Mouse (Mus musculus) liver, embryonic 14.5 days (tissue): ENCODE data around the gene Ksr2. TPM values are rescaled to one million over a fixed set of nuclear protein-coding genes. Genes with fewer than 3 reads are reported as not detected.

Experiments used
- ATAC-seq: fragments of 200-750 bp; cut with Nextera tagmentation; 2 replicates; pipeline ENCODE4 v1.8.0; 2017; ENCODE audit warnings: moderate number of reproducible peaks, mild to moderate bottlenecking, moderate library complexity; ENCODE audit not compliant: insufficient read depth
- DNase-seq, 3 experiments: peaks; one replicate each; pipeline ENCODE4 v3.0.0-alpha.2; 2012 to 2013; ENCODE audit warnings: low read depth in 3 of 3, low spot score in 3 of 3
- H3K27ac ChIP-seq: fragments of 300-500 bp; sonication (generic); 2 replicates; pipeline ENCODE4 v1.5.1; 2014; ENCODE audit warnings: moderate library complexity, mild to moderate bottlenecking, control low read depth, inconsistent platforms
- H3K27me3 ChIP-seq: fragments of 300-500 bp; sonication (generic); 2 replicates; pipeline ENCODE4 v1.6.1; 2014; ENCODE audit warnings: mild to moderate bottlenecking, low read length, moderate library complexity; ENCODE audit not compliant: control insufficient read depth, insufficient read depth
- H3K36me3 ChIP-seq: fragments of 300-500 bp; sonication (generic); replicated peaks from 2 replicates; pipeline ENCODE4 v1.6.1; 2014; ENCODE audit warnings: low read depth; ENCODE audit not compliant: control insufficient read depth, insufficient read depth
- H3K4me1 ChIP-seq, 2 experiments: fragments of 200-500 bp in 1 of 2; fragments of 300-500 bp in 1 of 2; sonication (generic) in 1 of 2; replicated peaks; 2 replicates each; pipeline ENCODE4 v1.6.1; 2012 to 2014; ENCODE audit warnings: antibody characterized with exemption in 1 of 2, inconsistent platforms in 1 of 2, low read length in 1 of 2; ENCODE audit not compliant: control insufficient read depth in 2 of 2, insufficient read depth in 2 of 2
- H3K4me2 ChIP-seq: fragments of 300-500 bp; sonication (generic); 2 replicates; pipeline ENCODE4 v1.6.1; 2014; ENCODE audit warnings: low read depth, mild to moderate bottlenecking, control low read depth, moderate library complexity
- H3K4me3 ChIP-seq, 2 experiments: fragments of 200-500 bp in 1 of 2; fragments of 300-500 bp in 1 of 2; sonication (generic) in 1 of 2; 2 replicates each; pipeline ENCODE4 v1.5.1; 2012 to 2014; ENCODE audit warnings: low read depth in 2 of 2, low read length in 2 of 2, mild to moderate bottlenecking in 2 of 2, control low read depth in 1 of 2, inconsistent platforms in 1 of 2, moderate library complexity in 1 of 2; ENCODE audit not compliant: insufficient read depth in 1 of 2
- H3K9ac ChIP-seq: fragments of 300-500 bp; sonication (generic); replicated peaks from 2 replicates; pipeline ENCODE4 v1.6.1; 2014; ENCODE audit warnings: mild to moderate bottlenecking, control low read depth, moderate library complexity
- H3K9me3 ChIP-seq: fragments of 300-500 bp; sonication (generic); 2 replicates; pipeline ENCODE4 v1.6.1; 2016; ENCODE audit warnings: low read length, mixed read lengths; ENCODE audit not compliant: control insufficient read depth
- CTCF ChIP-seq: IDR thresholded peaks from 2 replicates; pipeline ENCODE4 v1.5.1; 2016; ENCODE audit warnings: antibody characterized with exemption, low read depth, control low read depth
- EP300 ChIP-seq: IDR thresholded peaks from 2 replicates; pipeline ENCODE4 v1.6.1; 2016; ENCODE audit warnings: antibody characterized with exemption, low read depth
- WGBS: fragments of 180-500 bp; shearing (Covaris S2); extraction: QIAGEN DNeasy Blood & Tissue Kit; methylation state at CpG from one replicate; pipeline ENCODE4 v1.1.7; 2014; ENCODE audit not compliant: insufficient replicate concordance; 5-methylcytosine and 5-hydroxymethylcytosine counted together
- polyA plus RNA-seq, 2 experiments: library from polyadenylated mRNA; depleted of rRNA in 1 of 2; stranded (reverse) in 1 of 2; unstranded in 1 of 2; fragments of >200 nt; fragmentation: Nextera tagmentation in 1 of 2; extraction: Ambion mirVana in 1 of 2; gene quantifications; 2 replicates each; pipeline versions ENCODE4 v1.2.1 to v1.2.3; 2012 to 2014

Ksr2 gene
- polyA plus RNA-seq, 2 experiments = 0.01 to 0.04 TPM

DNA sequence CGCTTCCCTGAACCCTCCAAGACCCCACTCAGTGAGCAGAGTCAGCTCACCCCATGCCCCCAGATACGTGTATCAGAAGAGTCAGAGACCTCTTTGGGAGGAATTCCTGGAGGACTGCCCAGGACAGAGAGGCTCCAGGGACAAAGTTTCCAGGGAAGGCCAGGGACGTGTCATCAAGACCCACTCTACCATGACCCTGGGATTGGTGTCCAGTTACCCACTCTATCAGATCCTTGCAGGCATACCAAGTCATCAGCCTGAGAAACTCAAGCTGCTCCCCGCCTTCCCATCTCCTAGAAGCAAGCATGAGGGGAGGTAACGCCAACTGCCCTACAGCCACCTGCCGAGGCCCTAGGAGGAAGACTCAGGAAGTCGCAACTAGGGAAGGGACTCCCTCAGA is 406.6 kb downstream of the Ksr2 start:
- ATAC-seq = no peak
- Histone ChIP-seq H3K27me3 (no peaks in the 10 kb centered on the region), H3K9ac (no peak overlapping the region), H3K4me2 (no peak overlapping the region), H3K36me3 (no peaks in the 10 kb centered on the region), H3K4me1 (no peaks in the 10 kb centered on the region), H3K4me3 (no peak overlapping the region), H3K27ac (no peak overlapping the region), H3K9me3 (no peaks in the 10 kb centered on the region)
- 39% methylated on average over 7 of the region's 7 CpGs for WGBS
- TF ChIP-seq EP300 (no peak), CTCF (no peak)
- no peak for DNase-seq

- Histone ChIP-seq H3K4me3 (no peak overlapping the region), H3K9me3 (no peaks in the 10 kb centered on the region), H3K27me3 (no peaks in the 10 kb centered on the region), H3K4me1 (no peaks in the 10 kb centered on the region), H3K27ac (no peak overlapping the region), H3K36me3 (no peaks in the 10 kb centered on the region), H3K4me2 (no peak overlapping the region), H3K9ac (no peak overlapping the region)
- TF ChIP-seq CTCF (no peak), EP300 (no peak)
- DNase-seq = no peak
- no peak for ATAC-seq
- 76% methylated on average over 9 of the region's 9 CpGs for WGBS
Observed at GRCm38 (mm10) chr5:117823811-117824210, 410.0 kb downstream of the Ksr2 start.

DNA sequence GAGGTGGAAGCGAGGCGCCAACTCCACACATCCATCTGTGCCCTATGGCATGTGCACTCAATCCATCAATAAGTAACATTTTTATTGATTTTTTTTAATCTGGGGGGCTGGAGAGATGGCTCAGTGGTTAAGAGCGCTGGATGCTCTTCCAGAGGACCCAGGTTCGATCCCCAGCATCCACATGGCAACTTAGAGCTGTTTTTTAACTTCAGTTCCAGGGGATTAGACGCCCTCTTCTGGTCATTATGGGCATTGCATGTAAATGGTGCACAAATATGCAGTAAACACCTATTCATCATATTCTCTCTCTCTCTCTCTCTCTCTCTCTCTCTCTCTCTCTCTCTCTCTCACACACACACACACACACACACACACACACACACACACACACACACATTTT is 410.7 kb downstream of the Ksr2 start:
- Histone ChIP-seq H3K36me3 (no peaks in the 10 kb centered on the region), H3K4me3 (no peak overlapping the region), H3K4me1 (no peaks in the 10 kb centered on the region), H3K9me3 (no peaks in the 10 kb centered on the region), H3K9ac (no peak overlapping the region), H3K27me3 (no peaks in the 10 kb centered on the region), H3K27ac (no peak overlapping the region), H3K4me2 (no peak overlapping the region)
- TF ChIP-seq EP300 = no peak
- peak; percentile 58 for TF ChIP-seq CTCF
- ATAC-seq (no peak), DNase-seq (no peak)
- 45% methylated on average over 5 of the region's 5 CpGs for WGBS

Other genes starting within 250 kb of the Ksr2 start
- 118 and 165 TPM in 2 replicates for gene Pebp1, start 126.4 kb upstream of the Ksr2 start, polyA plus RNA-seq (2012; rRNA removed)
- 194 and 207 TPM in 2 replicates for gene Pebp1, start 126.4 kb upstream of the Ksr2 start, polyA plus RNA-seq (2014; fragmentation: Nextera tagmentation; extraction: Ambion mirVana)
- gene Vsig10, start 94.9 kb upstream of the Ksr2 start, polyA plus RNA-seq (2012; rRNA removed) = 0.84 and 1.2 TPM in 2 replicates
- 0.60 and 1.5 TPM in 2 replicates for gene Vsig10, start 94.9 kb upstream of the Ksr2 start, polyA plus RNA-seq (2014; fragmentation: Nextera tagmentation; extraction: Ambion mirVana)
- 13.9 and 14.1 TPM in 2 replicates for gene Wsb2, start 56.7 kb upstream of the Ksr2 start, polyA plus RNA-seq (2012; rRNA removed)
- 15.3 and 18.5 TPM in 2 replicates for gene Wsb2, start 56.7 kb upstream of the Ksr2 start, polyA plus RNA-seq (2014; fragmentation: Nextera tagmentation; extraction: Ambion mirVana)
- gene Rfc5, start 25.0 kb upstream of the Ksr2 start, polyA plus RNA-seq (2012; rRNA removed) = 17.8 and 24.1 TPM in 2 replicates
- 52.2 and 58.0 TPM in 2 replicates for gene Rfc5, start 25.0 kb upstream of the Ksr2 start, polyA plus RNA-seq (2014; fragmentation: Nextera tagmentation; extraction: Ambion mirVana)